Mouse (Mus musculus): ENCODE data around the gene Wdtc1.

DNA sequence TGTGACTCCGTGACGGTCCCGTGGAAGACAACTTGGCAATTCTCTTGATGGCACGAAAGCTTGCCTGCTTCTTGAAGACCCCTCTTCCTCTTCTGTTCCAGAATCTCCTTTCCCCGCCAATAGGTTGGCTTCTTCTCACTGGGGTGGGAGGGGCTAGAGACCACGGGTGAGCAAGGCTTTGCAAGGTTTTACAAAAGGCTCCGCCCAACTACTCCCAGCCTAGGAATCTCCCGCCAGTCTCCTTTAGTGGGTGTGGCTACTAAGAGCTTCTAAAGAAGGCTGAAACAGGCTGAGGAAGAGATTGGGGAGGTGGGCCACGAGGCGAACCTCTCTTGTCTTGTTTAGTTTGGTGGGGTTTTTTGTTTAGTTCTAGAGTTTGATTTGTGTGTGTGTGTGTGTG is 484 bp downstream of the Wdtc1 start:
- TF ChIP-seq CTCF (IDR thresholded peaks at IDR 0.05) (no peak), POLR2A (IDR thresholded peaks at IDR 0.05; ENCODE audit: insufficient read depth, low read depth, low read length) (no peak)

All from heart, adult 2 months (tissue).